Mouse (Mus musculus): ENCODE data around the gene Fam186b. TPM values are rescaled to one million over a fixed set of nuclear protein-coding genes. Genes with fewer than 3 reads are reported as not detected.

The Fam186b gene
- total and polyA plus RNA-seq, 2 experiments: not detected

DNA sequence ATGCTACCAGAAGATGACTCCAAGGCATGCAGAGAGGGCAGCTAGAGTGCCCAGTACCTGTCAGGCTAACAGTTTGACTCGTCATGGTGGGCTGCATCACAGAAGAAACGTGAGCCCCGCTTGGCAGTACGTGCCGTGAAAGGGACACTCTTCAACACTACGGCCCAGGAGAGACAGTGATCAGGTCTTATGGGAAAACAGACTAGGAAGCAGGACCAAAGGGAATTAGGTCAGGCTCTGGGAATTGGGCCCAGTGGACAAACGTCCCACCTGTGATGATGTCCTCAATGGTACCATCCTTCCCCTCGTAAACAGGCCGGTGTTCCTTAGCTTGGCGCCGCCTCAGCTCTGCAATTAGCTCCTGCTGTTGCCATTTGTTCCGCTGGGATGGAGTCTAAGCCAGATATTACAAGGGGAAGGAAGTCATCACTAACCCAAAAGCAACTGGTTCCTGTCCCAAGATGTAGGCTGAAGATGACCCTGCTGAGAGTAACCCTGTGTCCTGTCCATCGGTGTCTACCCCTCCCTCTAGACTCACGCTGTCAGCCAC is 23.2 kb upstream of the Fam186b start:
- no peak for TF ChIP-seq CTCF (IDR thresholded peaks at IDR 0.05; ENCODE audit: low read depth, low read length)
- TF ChIP-seq POLR2A (IDR thresholded peaks at IDR 0.05; ENCODE audit: extremely low read depth, insufficient read depth, low read length): no peak
- no peak overlapping the region for H3K9ac ChIP-seq (ENCODE audit: low read depth, low read length)
- no peak for DNase-seq (ENCODE audit: extremely low read depth, low read depth, low spot score)
- no peak overlapping the region for H3K4me3 ChIP-seq (ENCODE audit: insufficient read depth, low read depth, low read length)
- no peaks in the 10 kb centered on the region for H3K79me2 ChIP-seq (ENCODE audit: control insufficient read depth, insufficient read depth, low read length)
- no peaks in the 10 kb centered on the region for H3K27me3 ChIP-seq (ENCODE audit: control insufficient read depth, insufficient read depth, low read length)
- WGBS: 75% methylated on average over 14 of the region's 14 CpGs
- peaks cover 2% of the 10 kb centered on the region; the same call in 1 of the 2 replicates for H3K4me1 ChIP-seq (ENCODE audit: control insufficient read depth, insufficient read depth, low read length)
- no peaks in the 10 kb centered on the region for H3K36me3 ChIP-seq (ENCODE audit: control insufficient read depth, insufficient read depth, low read length)
- 0 out of 2 replicates have a peak overlapping the region, but pooled peaks have one; percentile 2 for H3K27ac ChIP-seq (replicated peaks; ENCODE audit: insufficient read depth, low read depth, low read length)

DNA sequence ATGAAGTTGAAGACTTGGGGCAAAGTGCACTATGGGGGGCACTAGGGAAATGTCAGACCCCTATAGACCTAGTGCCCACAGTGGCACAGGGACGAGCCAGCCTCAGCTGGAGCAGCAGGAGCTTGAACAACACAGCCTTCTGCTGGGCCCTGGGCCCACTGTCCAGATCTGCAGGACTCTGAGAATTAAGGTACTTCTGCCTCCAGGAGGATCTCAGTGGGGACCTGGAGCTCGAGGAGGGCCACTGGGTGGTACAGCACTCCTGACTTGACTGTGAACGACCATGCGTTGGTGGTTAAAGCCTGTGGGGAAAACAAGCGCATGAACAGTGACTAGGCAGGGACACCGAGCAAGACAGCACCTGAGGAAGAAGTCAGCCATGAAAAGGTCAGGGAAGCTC is 22.4 kb upstream of the Fam186b start:
- no peaks in the 10 kb centered on the region for H3K27me3 ChIP-seq (ENCODE audit: control insufficient read depth, insufficient read depth, low read length)

DNA sequence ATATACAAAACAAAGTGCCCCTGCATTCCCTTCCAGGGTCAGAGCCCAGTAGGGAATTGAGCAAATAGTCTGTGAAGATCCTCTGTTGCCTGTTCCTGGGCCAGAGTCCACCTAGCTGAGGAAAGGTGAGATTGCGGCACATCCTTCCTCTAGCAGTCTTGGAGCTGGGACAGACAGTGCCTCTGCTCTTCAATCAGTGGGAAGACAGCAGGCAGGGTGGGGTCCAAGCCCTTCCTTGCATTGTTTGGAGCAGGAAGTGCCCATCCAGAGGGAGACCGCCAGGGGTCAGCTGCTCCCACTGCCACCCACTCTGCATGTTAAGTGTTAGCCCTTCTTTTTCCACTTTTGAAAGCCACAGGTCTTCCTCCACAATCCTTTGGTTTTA is 21.6 kb upstream of the Fam186b start:
- TF ChIP-seq POLR2A (IDR thresholded peaks at IDR 0.05; ENCODE audit: extremely low read depth, insufficient read depth, low read length): no peak
- peak; percentile 24; the same call in 1 of the 2 replicates for TF ChIP-seq CTCF (IDR thresholded peaks at IDR 0.05; ENCODE audit: low read depth, low read length)
- H3K27ac ChIP-seq (replicated peaks; ENCODE audit: insufficient read depth, low read depth, low read length): peak overlapping the region; percentile 32
- peaks cover 1% of the 10 kb centered on the region; the same call in 1 of the 2 replicates for H3K36me3 ChIP-seq (ENCODE audit: control insufficient read depth, insufficient read depth, low read length)
- WGBS: 70% methylated on average over 2 of the region's 2 CpGs
- no peaks in the 10 kb centered on the region for H3K27me3 ChIP-seq (ENCODE audit: control insufficient read depth, insufficient read depth, low read length)
- no peak for DNase-seq (ENCODE audit: extremely low read depth, low read depth, low spot score)
- H3K79me2 ChIP-seq (ENCODE audit: control insufficient read depth, insufficient read depth, low read length): no peaks in the 10 kb centered on the region
- H3K9ac ChIP-seq (ENCODE audit: low read depth, low read length): no peak overlapping the region
- no peak overlapping the region for H3K4me3 ChIP-seq (ENCODE audit: insufficient read depth, low read depth, low read length)
- peaks cover 2% of the 10 kb centered on the region; the same call in 1 of the 2 replicates for H3K4me1 ChIP-seq (ENCODE audit: control insufficient read depth, insufficient read depth, low read length)

More for the DNA sequence above, 22.4 kb upstream of the Fam186b start:
- H3K79me2 ChIP-seq (ENCODE audit: control insufficient read depth, insufficient read depth, low read length): no peaks in the 10 kb centered on the region
- H3K4me3 ChIP-seq (ENCODE audit: insufficient read depth, low read depth, low read length): no peak overlapping the region
- H3K36me3 ChIP-seq (ENCODE audit: control insufficient read depth, insufficient read depth, low read length): no peaks in the 10 kb centered on the region
- no peak for DNase-seq (ENCODE audit: extremely low read depth, low read depth, low spot score)
- H3K9ac ChIP-seq (ENCODE audit: low read depth, low read length): no peak overlapping the region
- peaks cover 2% of the 10 kb centered on the region; the same call in 1 of the 2 replicates for H3K4me1 ChIP-seq (ENCODE audit: control insufficient read depth, insufficient read depth, low read length)
- 90% methylated on average over 6 of the region's 6 CpGs for WGBS
- H3K27ac ChIP-seq (replicated peaks; ENCODE audit: insufficient read depth, low read depth, low read length): peak overlapping the region; percentile 32
- no peak for TF ChIP-seq POLR2A (IDR thresholded peaks at IDR 0.05; ENCODE audit: extremely low read depth, insufficient read depth, low read length)
- TF ChIP-seq CTCF (IDR thresholded peaks at IDR 0.05; ENCODE audit: low read depth, low read length): no peak

DNA sequence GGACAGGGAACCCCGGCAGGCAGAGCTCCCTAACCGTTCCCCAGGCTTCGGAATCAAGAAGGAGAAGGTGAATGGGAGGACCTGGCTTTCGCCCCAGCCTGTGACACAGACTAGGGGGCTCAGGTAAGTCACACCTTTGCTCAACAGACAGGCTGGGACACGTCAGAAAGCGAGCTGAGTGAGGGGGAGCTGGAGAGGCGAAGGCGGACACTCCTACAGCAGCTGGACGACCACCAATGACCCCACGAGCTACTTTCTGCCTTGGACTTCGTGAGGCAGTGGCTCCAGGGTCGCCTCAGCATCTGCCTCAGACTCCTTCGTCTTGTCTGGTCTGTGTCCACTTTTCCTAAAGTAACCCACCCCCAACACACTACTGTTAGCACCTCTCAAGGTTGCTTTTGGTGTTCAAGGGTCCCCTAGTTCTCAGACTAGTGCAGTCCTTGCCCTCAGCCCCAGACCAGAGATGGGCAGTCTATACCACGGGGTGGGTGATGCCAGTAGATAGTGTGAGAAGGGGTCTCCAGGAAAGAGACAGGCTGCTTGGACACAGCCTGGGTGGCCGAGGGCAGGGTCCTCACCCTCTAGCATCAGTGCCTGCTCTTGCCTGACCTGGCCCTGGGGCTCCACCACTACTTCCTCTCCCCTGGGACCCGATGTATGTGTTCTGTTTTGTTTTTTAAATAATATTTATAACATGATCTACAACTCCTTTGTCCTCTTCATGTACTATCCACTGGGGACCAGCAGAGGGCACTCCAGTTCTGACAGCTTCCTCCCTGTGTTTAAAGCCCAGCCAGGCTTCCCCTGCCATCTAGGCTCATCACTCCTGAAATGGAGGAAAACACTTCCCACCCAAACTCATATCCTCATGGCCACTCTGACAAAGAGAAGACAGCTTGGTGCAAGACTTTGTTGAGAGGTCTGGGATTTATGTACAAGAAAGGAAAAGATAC is 20.9 kb upstream of the Fam186b start:
- Histone ChIP-seq H3K4me1 (ENCODE audit: control insufficient read depth, insufficient read depth, low read length) (peaks cover 2% of the 10 kb centered on the region; the same call in 1 of the 2 replicates), H3K27me3 (ENCODE audit: control insufficient read depth, insufficient read depth, low read length) (no peaks in the 10 kb centered on the region), H3K79me2 (ENCODE audit: control insufficient read depth, insufficient read depth, low read length) (no peaks in the 10 kb centered on the region), H3K36me3 (ENCODE audit: control insufficient read depth, insufficient read depth, low read length) (peaks cover 4% of the 10 kb centered on the region; the same call in 1 of the 2 replicates), H3K4me3 (ENCODE audit: insufficient read depth, low read depth, low read length) (no peak overlapping the region), H3K9ac (ENCODE audit: low read depth, low read length) (no peak overlapping the region), H3K27ac (replicated peaks; ENCODE audit: insufficient read depth, low read depth, low read length) (peak overlapping the region; percentile 11; the same call in 1 of the 2 replicates)
- TF ChIP-seq POLR2A (IDR thresholded peaks at IDR 0.05; ENCODE audit: extremely low read depth, insufficient read depth, low read length) (no peak), CTCF (IDR thresholded peaks at IDR 0.05; ENCODE audit: low read depth, low read length) (peak; percentile 76)
- 82% methylated on average over 16 of the region's 16 CpGs for WGBS
- peak; percentile 37 for DNase-seq (ENCODE audit: extremely low read depth, low read depth, low spot score)

DNA sequence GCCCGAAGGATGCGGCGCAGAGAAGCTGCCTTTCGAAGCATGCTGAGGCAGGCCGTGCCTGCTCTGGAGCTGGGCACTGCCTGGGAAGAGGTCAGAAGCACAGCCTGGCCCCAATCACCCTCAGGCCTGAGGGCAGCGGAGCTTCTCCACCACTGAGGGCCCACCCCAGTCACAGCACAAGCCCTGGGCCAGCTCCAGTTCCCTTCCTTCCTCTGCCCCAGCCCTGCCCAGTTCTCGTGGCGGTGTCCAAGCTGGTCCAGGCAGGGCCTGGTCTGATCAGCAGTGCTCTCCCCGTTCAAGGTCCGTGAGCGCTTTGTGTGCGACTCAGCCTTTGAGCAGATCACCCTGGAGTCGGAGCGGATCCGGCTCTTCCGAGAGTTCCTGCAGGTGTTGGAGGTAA is 19.2 kb upstream of the Fam186b start:
- H3K36me3 ChIP-seq (ENCODE audit: control insufficient read depth, insufficient read depth, low read length): peaks cover 13% of the 10 kb centered on the region; the same call in 1 of the 2 replicates
- H3K4me1 ChIP-seq (ENCODE audit: control insufficient read depth, insufficient read depth, low read length): peaks cover 2% of the 10 kb centered on the region; the same call in 1 of the 2 replicates
- no peak overlapping the region for H3K27ac ChIP-seq (replicated peaks; ENCODE audit: insufficient read depth, low read depth, low read length)
- TF ChIP-seq POLR2A (IDR thresholded peaks at IDR 0.05; ENCODE audit: extremely low read depth, insufficient read depth, low read length) (no peak), CTCF (IDR thresholded peaks at IDR 0.05; ENCODE audit: low read depth, low read length) (no peak)
- H3K9ac ChIP-seq (ENCODE audit: low read depth, low read length): no peak overlapping the region
- DNase-seq (ENCODE audit: extremely low read depth, low read depth, low spot score): no peak
- H3K4me3 ChIP-seq (ENCODE audit: insufficient read depth, low read depth, low read length): no peak overlapping the region
- no peaks in the 10 kb centered on the region for H3K27me3 ChIP-seq (ENCODE audit: control insufficient read depth, insufficient read depth, low read length)
- WGBS: 87% methylated on average over 16 of the region's 16 CpGs
- H3K79me2 ChIP-seq (ENCODE audit: control insufficient read depth, insufficient read depth, low read length): no peaks in the 10 kb centered on the region
